Mouse (Mus musculus): ENCODE measurements around the gene Tars2. TPM values are rescaled to one million over a fixed set of nuclear protein-coding genes. Genes with fewer than 3 reads are reported as not detected.

The Tars2 gene
- polyA plus RNA-seq, 1 experiment from 2014 or later: 49.6 TPM

DNA sequence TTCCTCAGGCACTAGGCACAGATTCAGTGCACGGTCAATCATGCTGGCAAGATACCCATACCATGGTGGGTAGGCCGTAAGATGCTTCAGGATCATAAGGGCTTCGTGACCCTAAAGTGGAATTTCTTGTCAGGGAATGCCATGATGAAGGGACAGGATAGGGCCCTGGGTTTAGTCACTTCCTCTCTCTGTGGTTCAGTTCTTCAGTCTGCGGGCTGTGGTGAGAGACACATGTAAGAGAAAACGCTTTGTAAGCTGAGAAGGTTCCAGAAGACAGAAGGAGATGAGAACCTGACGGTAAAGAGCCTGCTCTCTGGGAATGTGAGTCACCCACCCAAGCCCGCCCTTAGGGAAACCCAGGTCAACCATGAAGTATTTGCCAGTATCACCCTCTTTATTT, 52.5 kb downstream of the Tars2 start:
- no peak for DNase-seq (ENCODE audit: low spot score, missing footprints)
- H3K9ac ChIP-seq (ENCODE audit: low read length): no peak overlapping the region
- H3K27me3 ChIP-seq (ENCODE audit: control insufficient read depth, insufficient read depth, low read length): no peaks in the 10 kb centered on the region
- H3K36me3 ChIP-seq (ENCODE audit: control insufficient read depth, insufficient read depth, low read length): no peaks in the 10 kb centered on the region
- H3K4me3 ChIP-seq (ENCODE audit: low read depth, low read length): no peak overlapping the region
- WGBS: 91% methylated on average over 7 of the region's 7 CpGs
- H3K4me2 ChIP-seq: no peak overlapping the region
- no peak overlapping the region for H3K27ac ChIP-seq (ENCODE audit: low read depth, low read length)
- H3K4me1 ChIP-seq (ENCODE audit: control insufficient read depth, insufficient read depth, low read length): no peaks in the 10 kb centered on the region
- no peak for ATAC-seq (ENCODE audit: low FRiP score)
- H3K9me3 ChIP-seq (ENCODE audit: control insufficient read depth, low read length): no peaks in the 10 kb centered on the region

DNA sequence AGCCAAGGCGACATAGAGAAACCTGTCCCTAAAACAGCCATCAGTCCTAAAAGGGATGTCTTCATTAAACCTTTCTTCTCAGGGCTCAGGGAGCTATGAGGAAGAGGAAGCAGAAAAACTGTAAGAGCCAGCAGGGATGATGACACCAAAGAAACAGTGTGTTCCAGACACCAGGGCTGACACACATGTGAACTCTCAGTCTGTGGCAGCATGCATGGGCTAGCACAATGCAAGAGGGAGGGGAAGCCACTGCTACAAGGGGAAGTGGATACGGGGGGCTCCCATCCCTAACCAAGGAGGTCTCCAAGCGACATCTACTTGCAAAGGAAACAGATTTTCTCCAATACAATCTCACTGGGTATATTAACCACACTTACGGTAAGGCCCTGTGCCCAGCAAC, 53.7 kb downstream of the Tars2 start:
- H3K27me3 ChIP-seq (ENCODE audit: control insufficient read depth, insufficient read depth, low read length): no peaks in the 10 kb centered on the region
- 85% methylated on average over 4 of the region's 4 CpGs for WGBS
- H3K4me1 ChIP-seq (ENCODE audit: control insufficient read depth, insufficient read depth, low read length): peaks cover 7% of the 10 kb centered on the region; the same call in 1 of the 2 replicates
- H3K9ac ChIP-seq (ENCODE audit: low read length): no peak overlapping the region
- DNase-seq (ENCODE audit: low spot score, missing footprints) (no peak), ATAC-seq (ENCODE audit: low FRiP score) (no peak)
- no peak overlapping the region for H3K27ac ChIP-seq (ENCODE audit: low read depth, low read length)
- no peaks in the 10 kb centered on the region for H3K36me3 ChIP-seq (ENCODE audit: control insufficient read depth, insufficient read depth, low read length)
- H3K4me2 ChIP-seq: no peak overlapping the region
- no peaks in the 10 kb centered on the region for H3K9me3 ChIP-seq (ENCODE audit: control insufficient read depth, low read length)
- H3K4me3 ChIP-seq (ENCODE audit: low read depth, low read length): no peak overlapping the region

DNA sequence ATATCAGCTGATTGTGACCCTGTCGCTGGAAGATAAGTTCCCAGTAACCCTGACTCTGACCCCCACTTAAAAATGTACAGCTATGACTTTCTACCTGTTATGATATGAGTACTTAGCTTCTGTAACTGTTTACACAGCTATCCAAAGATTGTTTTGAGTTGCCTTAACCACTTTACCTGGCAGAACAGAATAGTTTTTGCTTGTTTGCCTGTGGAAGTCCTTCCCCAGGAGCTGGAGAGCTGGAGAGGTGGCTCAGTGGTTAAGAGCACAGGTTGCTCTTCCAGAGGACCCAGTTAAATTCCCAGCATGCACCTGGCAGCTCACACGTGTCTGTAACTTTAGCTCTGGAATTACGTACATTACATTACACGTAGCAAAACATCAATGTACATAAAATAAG, 55.4 kb downstream of the Tars2 start:
- DNase-seq (ENCODE audit: low spot score, missing footprints) (no peak), ATAC-seq (ENCODE audit: low FRiP score) (no peak)
- Histone ChIP-seq H3K4me3 (ENCODE audit: low read depth, low read length) (no peak overlapping the region), H3K27ac (ENCODE audit: low read depth, low read length) (no peak overlapping the region), H3K9me3 (ENCODE audit: control insufficient read depth, low read length) (no peaks in the 10 kb centered on the region), H3K4me1 (ENCODE audit: control insufficient read depth, insufficient read depth, low read length) (peaks cover 7% of the 10 kb centered on the region), H3K27me3 (ENCODE audit: control insufficient read depth, insufficient read depth, low read length) (no peaks in the 10 kb centered on the region), H3K9ac (ENCODE audit: low read length) (no peak overlapping the region), H3K36me3 (ENCODE audit: control insufficient read depth, insufficient read depth, low read length) (no peaks in the 10 kb centered on the region), H3K4me2 (no peak overlapping the region)
- 88% methylated on average over 4 of the region's 4 CpGs for WGBS

DNA sequence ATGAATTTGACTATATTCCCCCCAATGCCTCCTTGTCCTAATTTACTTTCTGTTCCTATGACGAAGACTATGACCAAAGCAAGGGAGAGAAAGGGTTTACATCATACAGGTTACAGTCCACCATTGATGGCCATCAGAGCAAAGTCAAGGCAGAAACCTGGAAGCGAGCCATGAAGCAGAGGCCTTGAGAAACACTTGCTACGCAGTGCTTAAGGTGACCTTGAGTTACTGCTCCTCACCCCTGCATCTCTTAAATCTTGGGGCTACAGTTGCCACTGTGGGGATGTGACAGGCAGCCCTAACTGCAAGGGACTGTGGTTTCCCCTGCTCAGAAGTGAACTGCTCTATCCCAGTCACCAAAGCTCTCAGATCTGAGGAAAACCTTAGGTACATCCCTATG, 56.7 kb downstream of the Tars2 start:
- no peaks in the 10 kb centered on the region for H3K36me3 ChIP-seq (ENCODE audit: control insufficient read depth, insufficient read depth, low read length)
- no peak overlapping the region for H3K4me3 ChIP-seq (ENCODE audit: low read depth, low read length)
- H3K27me3 ChIP-seq (ENCODE audit: control insufficient read depth, insufficient read depth, low read length): no peaks in the 10 kb centered on the region
- 95% methylated on average over 3 of the region's 3 CpGs for WGBS
- no peak overlapping the region for H3K9ac ChIP-seq (ENCODE audit: low read length)
- H3K4me1 ChIP-seq (ENCODE audit: control insufficient read depth, insufficient read depth, low read length): peaks cover 7% of the 10 kb centered on the region
- H3K9me3 ChIP-seq (ENCODE audit: control insufficient read depth, low read length): no peaks in the 10 kb centered on the region
- DNase-seq (ENCODE audit: low spot score, missing footprints) (no peak), ATAC-seq (ENCODE audit: low FRiP score) (no peak)
- no peak overlapping the region for H3K27ac ChIP-seq (ENCODE audit: low read depth, low read length)
- H3K4me2 ChIP-seq: no peak overlapping the region

DNA sequence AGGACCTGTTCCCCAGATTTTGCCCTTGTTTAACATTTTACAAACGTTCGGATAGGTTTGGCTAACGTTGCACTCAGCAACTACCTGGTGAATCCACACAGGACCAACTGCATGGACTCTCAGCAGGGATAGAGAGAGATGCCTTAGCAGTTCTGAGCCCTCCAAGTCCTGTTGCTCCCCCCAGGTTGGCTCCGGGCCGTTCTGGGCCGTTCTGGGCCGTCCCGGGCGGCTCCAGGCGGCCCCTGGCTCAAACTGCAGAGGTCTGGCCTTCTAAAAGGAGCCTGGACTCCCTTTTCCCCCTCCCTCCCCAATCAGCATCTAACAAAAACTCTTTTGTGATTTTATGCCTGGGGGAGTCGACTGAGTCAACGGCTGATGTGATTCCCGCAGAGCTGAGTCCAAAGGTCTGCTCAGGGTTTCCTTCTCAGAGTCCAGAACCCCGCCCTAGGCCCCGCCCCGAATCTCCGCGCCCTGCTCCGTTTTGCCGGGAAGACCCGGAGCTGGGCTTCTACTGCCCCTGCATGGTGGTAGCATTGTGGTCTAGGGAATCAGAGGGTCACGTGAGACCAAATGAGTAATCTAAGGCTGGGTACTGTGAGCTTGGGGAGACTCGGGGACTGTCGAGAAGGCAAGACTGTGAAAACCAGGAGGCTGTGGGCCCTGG, 58.0 kb downstream of the Tars2 start:
- Histone ChIP-seq H3K9me3 (ENCODE audit: control insufficient read depth, low read length) (no peaks in the 10 kb centered on the region), H3K4me3 (ENCODE audit: low read depth, low read length) (peak overlapping the region; percentile 16; the same call in 1 of the 2 replicates), H3K9ac (ENCODE audit: low read length) (peak overlapping the region; percentile 37; the same call in 1 of the 2 replicates), H3K36me3 (ENCODE audit: control insufficient read depth, insufficient read depth, low read length) (no peaks in the 10 kb centered on the region), H3K27ac (ENCODE audit: low read depth, low read length) (no peak overlapping the region), H3K4me1 (ENCODE audit: control insufficient read depth, insufficient read depth, low read length) (peaks cover 7% of the 10 kb centered on the region), H3K4me2 (peak overlapping the region; percentile 42), H3K27me3 (ENCODE audit: control insufficient read depth, insufficient read depth, low read length) (no peaks in the 10 kb centered on the region)
- ATAC-seq (ENCODE audit: low FRiP score): peak; percentile 93
- WGBS: 5% methylated on average over 24 of the region's 24 CpGs
- peak; percentile 97 for DNase-seq (ENCODE audit: low spot score, missing footprints)

DNA sequence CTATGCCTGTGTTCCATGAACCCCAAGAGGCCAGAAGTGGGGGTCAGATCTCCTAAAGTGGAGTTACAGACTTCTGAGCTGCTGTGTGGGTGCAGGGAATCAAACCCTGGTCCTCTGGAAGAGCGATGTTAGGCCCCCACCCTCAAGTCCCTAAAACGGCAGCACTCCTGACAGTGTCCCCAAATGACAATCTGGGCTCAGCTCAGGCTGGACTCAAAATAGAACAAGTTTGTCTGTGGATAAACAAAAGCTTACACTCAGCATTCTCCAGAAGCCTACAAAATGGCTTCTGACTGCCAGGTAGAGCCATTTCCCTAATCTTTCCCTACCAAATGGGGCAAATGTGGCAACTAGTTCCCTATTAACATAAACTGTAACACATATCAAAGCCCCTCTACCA, 58.9 kb downstream of the Tars2 start:
- Histone ChIP-seq H3K4me1 (ENCODE audit: control insufficient read depth, insufficient read depth, low read length) (peaks cover 7% of the 10 kb centered on the region), H3K4me2 (no peak overlapping the region), H3K27me3 (ENCODE audit: control insufficient read depth, insufficient read depth, low read length) (no peaks in the 10 kb centered on the region), H3K4me3 (ENCODE audit: low read depth, low read length) (no peak overlapping the region), H3K9me3 (ENCODE audit: control insufficient read depth, low read length) (no peaks in the 10 kb centered on the region), H3K9ac (ENCODE audit: low read length) (no peak overlapping the region), H3K36me3 (ENCODE audit: control insufficient read depth, insufficient read depth, low read length) (no peaks in the 10 kb centered on the region), H3K27ac (ENCODE audit: low read depth, low read length) (no peak overlapping the region)
- ATAC-seq (ENCODE audit: low FRiP score) (no peak), DNase-seq (ENCODE audit: low spot score, missing footprints) (no peak)
- WGBS: 85% methylated on average over 2 of the region's 2 CpGs

DNA sequence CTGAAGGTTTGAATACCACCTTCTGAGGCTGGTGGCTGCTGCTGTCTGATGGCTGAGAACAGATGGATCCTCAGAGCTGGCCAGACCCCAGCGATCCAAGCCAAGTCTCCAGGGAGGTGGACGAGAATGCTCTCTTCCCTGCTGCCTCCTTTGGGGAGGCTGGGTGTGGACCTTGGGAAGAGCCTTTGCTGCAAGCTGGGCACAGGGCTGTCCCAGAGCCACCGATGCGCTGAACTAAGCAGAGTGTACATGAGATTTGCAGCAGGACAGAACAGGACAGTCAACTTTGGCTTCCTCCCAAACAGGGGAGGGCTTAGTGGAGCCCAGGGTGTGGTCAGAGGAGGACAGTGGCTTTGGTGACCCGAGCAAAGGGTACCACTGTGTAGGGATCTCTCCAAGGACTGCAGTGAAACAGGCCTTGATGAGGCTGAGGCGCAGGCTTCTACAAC, 59.7 kb downstream of the Tars2 start:
- no peak for ATAC-seq (ENCODE audit: low FRiP score)
- no peaks in the 10 kb centered on the region for H3K36me3 ChIP-seq (ENCODE audit: control insufficient read depth, insufficient read depth, low read length)
- H3K27me3 ChIP-seq (ENCODE audit: control insufficient read depth, insufficient read depth, low read length): no peaks in the 10 kb centered on the region
- no peak overlapping the region for H3K9ac ChIP-seq (ENCODE audit: low read length)
- peaks cover 12% of the 10 kb centered on the region for H3K4me1 ChIP-seq (ENCODE audit: control insufficient read depth, insufficient read depth, low read length)
- 66% methylated on average over 6 of the region's 6 CpGs for WGBS
- no peak overlapping the region for H3K4me2 ChIP-seq
- no peak overlapping the region for H3K4me3 ChIP-seq (ENCODE audit: low read depth, low read length)
- DNase-seq (ENCODE audit: low spot score, missing footprints): no peak
- H3K9me3 ChIP-seq (ENCODE audit: control insufficient read depth, low read length): no peaks in the 10 kb centered on the region
- no peak overlapping the region for H3K27ac ChIP-seq (ENCODE audit: low read depth, low read length)

DNA sequence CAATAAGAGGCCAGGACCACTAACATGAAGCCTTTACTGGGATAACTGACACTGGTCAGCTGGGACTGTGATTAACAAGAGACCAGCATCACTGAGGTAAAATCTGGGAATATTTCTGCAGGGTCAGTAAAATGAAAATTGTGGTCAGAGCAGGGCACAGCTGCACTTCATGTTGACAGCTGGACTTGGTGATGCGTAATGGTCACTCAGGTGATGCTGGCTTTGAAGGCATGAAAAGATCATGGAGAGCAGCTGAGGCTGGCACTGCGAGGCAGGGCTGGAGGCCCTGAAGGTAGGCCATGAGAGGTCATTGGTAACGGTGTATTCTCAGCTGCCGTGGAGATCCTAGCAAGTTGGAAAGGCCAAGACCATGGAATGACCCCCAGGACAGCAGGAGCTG, 61.7 kb downstream of the Tars2 start:
- no peak overlapping the region for H3K27ac ChIP-seq (ENCODE audit: low read depth, low read length)
- DNase-seq (ENCODE audit: low spot score, missing footprints) (no peak), ATAC-seq (ENCODE audit: low FRiP score) (no peak)
- WGBS: 95% methylated on average over 4 of the region's 4 CpGs
- H3K4me3 ChIP-seq (ENCODE audit: low read depth, low read length): no peak overlapping the region
- H3K9ac ChIP-seq (ENCODE audit: low read length): no peak overlapping the region
- H3K4me1 ChIP-seq (ENCODE audit: control insufficient read depth, insufficient read depth, low read length): peaks cover 12% of the 10 kb centered on the region
- no peak overlapping the region for H3K4me2 ChIP-seq
- H3K9me3 ChIP-seq (ENCODE audit: control insufficient read depth, low read length): no peaks in the 10 kb centered on the region
- no peaks in the 10 kb centered on the region for H3K36me3 ChIP-seq (ENCODE audit: control insufficient read depth, insufficient read depth, low read length)
- H3K27me3 ChIP-seq (ENCODE audit: control insufficient read depth, insufficient read depth, low read length): no peaks in the 10 kb centered on the region

DNA sequence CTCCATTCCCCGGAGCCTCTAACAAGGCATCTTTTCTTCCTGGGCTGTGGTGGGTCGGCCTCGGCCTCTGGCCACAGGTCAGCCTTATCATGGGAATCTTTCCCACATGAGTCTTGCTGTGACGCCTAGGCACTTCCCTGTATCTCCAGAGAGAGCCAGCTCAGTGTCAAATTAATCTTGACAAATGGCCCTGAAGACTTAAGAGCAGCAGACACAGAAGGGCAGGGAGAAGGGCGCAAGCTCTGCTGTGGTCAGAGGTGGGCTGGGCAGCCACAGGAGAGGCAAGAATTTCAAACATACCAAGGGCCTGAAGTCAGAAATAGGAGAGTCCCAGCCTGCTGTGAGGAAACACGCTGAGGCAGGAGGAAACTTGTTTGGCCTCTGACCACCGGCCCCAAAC, 63.6 kb downstream of the Tars2 start:
- WGBS: 37% methylated on average over 7 of the region's 7 CpGs
- no peaks in the 10 kb centered on the region for H3K36me3 ChIP-seq (ENCODE audit: control insufficient read depth, insufficient read depth, low read length)
- H3K4me3 ChIP-seq (ENCODE audit: low read depth, low read length): no peak overlapping the region
- H3K9me3 ChIP-seq (ENCODE audit: control insufficient read depth, low read length): no peaks in the 10 kb centered on the region
- H3K4me2 ChIP-seq: no peak overlapping the region
- DNase-seq (ENCODE audit: low spot score, missing footprints) (no peak), ATAC-seq (ENCODE audit: low FRiP score) (no peak)
- no peaks in the 10 kb centered on the region for H3K27me3 ChIP-seq (ENCODE audit: control insufficient read depth, insufficient read depth, low read length)
- H3K9ac ChIP-seq (ENCODE audit: low read length): no peak overlapping the region
- H3K27ac ChIP-seq (ENCODE audit: low read depth, low read length): no peak overlapping the region
- peaks cover 6% of the 10 kb centered on the region for H3K4me1 ChIP-seq (ENCODE audit: control insufficient read depth, insufficient read depth, low read length)
